Mouse (Mus musculus) embryonic facial prominence, embryonic 11.5 days (tissue): Measurements from ENCODE around the gene Git2. TPM values are rescaled to one million over a fixed set of nuclear protein-coding genes. Genes with fewer than 3 reads are reported as not detected.

Experiments used
- ATAC-seq: fragments of 200-750 bp; cut with Nextera tagmentation; replicated peaks from 2 replicates; pipeline ENCODE4 v1.8.0; 2017; ENCODE audit warnings: low read depth; ENCODE audit not compliant: insufficient number of reproducible peaks, low FRiP score, low TSS enrichment
- DNase-seq: peaks from one replicate; pipeline ENCODE4 v3.0.0-alpha.2; 2015; ENCODE audit warnings: low spot score
- H3K27ac ChIP-seq: fragments of 300-500 bp; sonication (generic); replicated peaks from 2 replicates; pipeline ENCODE4 v1.5.1; 2014; ENCODE audit warnings: mild to moderate bottlenecking, low read depth, low read length, control low read depth
- H3K27me3 ChIP-seq: fragments of 300-500 bp; sonication (generic); 2 replicates; pipeline ENCODE4 v1.6.1; 2014; ENCODE audit warnings: mild to moderate bottlenecking, low read length, moderate library complexity, mixed read lengths; ENCODE audit not compliant: control insufficient read depth, insufficient read depth
- H3K36me3 ChIP-seq: fragments of 300-500 bp; sonication (generic); replicated peaks from 2 replicates; pipeline ENCODE4 v1.6.1; 2014; ENCODE audit warnings: low read depth, mild to moderate bottlenecking, low read length, moderate library complexity, mixed read lengths; ENCODE audit not compliant: control insufficient read depth, insufficient read depth
- H3K4me1 ChIP-seq: fragments of 300-500 bp; sonication (generic); 2 replicates; pipeline ENCODE4 v1.6.1; 2014; ENCODE audit warnings: low read length, mixed read lengths; ENCODE audit not compliant: control insufficient read depth, insufficient read depth
- H3K4me2 ChIP-seq: fragments of 300-500 bp; sonication (generic); 2 replicates; pipeline ENCODE4 v1.6.1; 2014; ENCODE audit warnings: low read depth, mild to moderate bottlenecking, control low read depth, low read length, moderate library complexity
- H3K4me3 ChIP-seq: fragments of 300-500 bp; sonication (generic); 2 replicates; pipeline ENCODE4 v1.5.1; 2014; ENCODE audit warnings: low read depth, low read length, control low read depth
- H3K9ac ChIP-seq: fragments of 300-500 bp; sonication (generic); replicated peaks from 2 replicates; pipeline ENCODE4 v1.6.1; 2014; ENCODE audit warnings: mild to moderate bottlenecking, control low read depth, low read length
- H3K9me3 ChIP-seq: fragments of 300-500 bp; sonication (generic); replicated peaks from 2 replicates; pipeline ENCODE4 v1.6.1; 2016; ENCODE audit warnings: mild to moderate bottlenecking, low read length, inconsistent platforms, mixed read lengths; ENCODE audit not compliant: control insufficient read depth
- WGBS: fragments of 180-500 bp; shearing (Covaris S2); extraction: QIAGEN DNeasy Blood & Tissue Kit; methylation state at CpG from one replicate; pipeline ENCODE4 v1.1.7; 2014; 5-methylcytosine and 5-hydroxymethylcytosine counted together
- polyA plus RNA-seq: library from polyadenylated mRNA; unstranded; fragments of >200 nt; fragmentation: Nextera tagmentation; extraction: Ambion mirVana; gene quantifications from 2 replicates; pipeline ENCODE4 v1.2.1, GENCODE M21; 2014

The Git2 gene
- polyA plus RNA-seq, 1 experiment from 2014 or later, result 37.7 TPM

GRCm38 (mm10) chr5:114795231-114795630 lies 19.9 kb upstream of the Git2 start:
- ATAC-seq (no peak), DNase-seq (no peak)
- no peaks in the 10 kb centered on the region; the same call in 1 of the 2 replicates for H3K36me3 ChIP-seq
- WGBS, result 42% methylated on average over 9 of the region's 9 CpGs
- H3K27me3 ChIP-seq, result no peaks in the 10 kb centered on the region
- H3K4me2 ChIP-seq, result no peak overlapping the region
- H3K4me1 ChIP-seq, result no peaks in the 10 kb centered on the region
- H3K27ac ChIP-seq, result no peak overlapping the region
- no peak overlapping the region for H3K4me3 ChIP-seq
- no peak overlapping the region for H3K9ac ChIP-seq
- no peaks in the 10 kb centered on the region for H3K9me3 ChIP-seq

GRCm38 (mm10) chr5:114794609-114795008 lies 19.3 kb upstream of the Git2 start:
- DNase-seq (no peak), ATAC-seq (no peak)
- Histone ChIP-seq H3K27ac (no peak overlapping the region), H3K27me3 (no peaks in the 10 kb centered on the region), H3K4me2 (no peak overlapping the region), H3K4me1 (no peaks in the 10 kb centered on the region), H3K4me3 (no peak overlapping the region), H3K9me3 (no peaks in the 10 kb centered on the region), H3K9ac (no peak overlapping the region), H3K36me3 (no peaks in the 10 kb centered on the region; the same call in 1 of the 2 replicates)
- WGBS, result 78% methylated on average over 4 of the region's 4 CpGs

- 81% methylated on average over 7 of the region's 7 CpGs for WGBS
- Histone ChIP-seq H3K27ac (no peak overlapping the region), H3K9ac (no peak overlapping the region), H3K27me3 (no peaks in the 10 kb centered on the region), H3K4me2 (no peak overlapping the region), H3K9me3 (no peaks in the 10 kb centered on the region), H3K4me1 (no peaks in the 10 kb centered on the region), H3K4me3 (no peak overlapping the region), H3K36me3 (no peaks in the 10 kb centered on the region; the same call in 1 of the 2 replicates)
- DNase-seq (no peak), ATAC-seq (no peak)
These were observed 18.0 kb upstream of the Git2 start for GRCm38 (mm10) chr5:114793317-114793716.

- 79% methylated on average over 5 of the region's 5 CpGs for WGBS
- no peak for ATAC-seq
- H3K27me3 ChIP-seq, result no peaks in the 10 kb centered on the region
These were observed 9.9 kb upstream of the Git2 start for GRCm38 (mm10) chr5:114785196-114785595.

GRCm38 (mm10) chr5:114784622-114785165 lies 9.4 kb upstream of the Git2 start:
- DNase-seq (no peak), ATAC-seq (no peak)
- no peaks in the 10 kb centered on the region for H3K27me3 ChIP-seq
- H3K9me3 ChIP-seq, result no peaks in the 10 kb centered on the region
- no peak overlapping the region for H3K27ac ChIP-seq
- H3K36me3 ChIP-seq, result no peaks in the 10 kb centered on the region
- H3K9ac ChIP-seq, result no peak overlapping the region
- no peaks in the 10 kb centered on the region for H3K4me1 ChIP-seq
- no peak overlapping the region for H3K4me3 ChIP-seq
- no peak overlapping the region for H3K4me2 ChIP-seq
- 81% methylated on average over 15 of the region's 16 CpGs for WGBS

More at GRCm38 (mm10) chr5:114785196-114785595, 9.9 kb upstream of the Git2 start:
- Histone ChIP-seq H3K27ac (no peak overlapping the region), H3K4me3 (no peak overlapping the region), H3K9ac (no peak overlapping the region), H3K4me1 (no peaks in the 10 kb centered on the region), H3K9me3 (no peaks in the 10 kb centered on the region), H3K4me2 (no peak overlapping the region), H3K36me3 (no peaks in the 10 kb centered on the region)
- DNase-seq, result no peak

- Histone ChIP-seq H3K27ac (no peak overlapping the region), H3K4me1 (no peaks in the 10 kb centered on the region), H3K9me3 (no peaks in the 10 kb centered on the region), H3K4me3 (no peak overlapping the region), H3K9ac (no peak overlapping the region), H3K36me3 (no peaks in the 10 kb centered on the region), H3K4me2 (no peak overlapping the region), H3K27me3 (no peaks in the 10 kb centered on the region)
- ATAC-seq (no peak), DNase-seq (no peak)
- 87% methylated on average over 12 of the region's 12 CpGs for WGBS
These were observed 8.3 kb upstream of the Git2 start for GRCm38 (mm10) chr5:114783405-114784163.

- Histone ChIP-seq H3K36me3 (no peaks in the 10 kb centered on the region), H3K4me3 (no peak overlapping the region), H3K9me3 (no peaks in the 10 kb centered on the region), H3K27me3 (no peaks in the 10 kb centered on the region), H3K9ac (no peak overlapping the region), H3K27ac (no peak overlapping the region), H3K4me1 (no peaks in the 10 kb centered on the region), H3K4me2 (no peak overlapping the region)
- WGBS, result 91% methylated on average over 9 of the region's 9 CpGs
- DNase-seq, result no peak
- ATAC-seq, result no peak
These were observed 7.7 kb upstream of the Git2 start for GRCm38 (mm10) chr5:114782991-114783390.

GRCm38 (mm10) chr5:114780912-114781311 lies 5.6 kb upstream of the Git2 start:
- WGBS, result 80% methylated on average over 7 of the region's 7 CpGs
- Histone ChIP-seq H3K36me3 (no peaks in the 10 kb centered on the region), H3K4me1 (no peaks in the 10 kb centered on the region), H3K27ac (no peak overlapping the region), H3K4me2 (no peak overlapping the region), H3K4me3 (no peak overlapping the region), H3K27me3 (no peaks in the 10 kb centered on the region), H3K9me3 (no peaks in the 10 kb centered on the region), H3K9ac (no peak overlapping the region)
- no peak for ATAC-seq
- DNase-seq, result no peak
